Mouse (Mus musculus) lung, adult 10 weeks (tissue): ENCODE results near the gene Xirp1. TPM values are rescaled to one million over a fixed set of nuclear protein-coding genes. Genes with fewer than 3 reads are reported as not detected.

Source experiments
- polyA plus RNA-seq: library from polyadenylated mRNA; stranded (reverse); fragments of 350-450 nt; fragmentation: Illumina TruSeq; extraction: RNeasy Lipid Tissue Mini Kit (QIAGEN cat#74804); gene quantifications from one replicate; pipeline ENCODE4 v1.2.3, GENCODE M21; 2014; ENCODE audit warnings: low read depth, low replicate concordance; ENCODE audit not compliant: insufficient read depth

Xirp1 gene
- 0.68 TPM for polyA plus RNA-seq

DNA sequence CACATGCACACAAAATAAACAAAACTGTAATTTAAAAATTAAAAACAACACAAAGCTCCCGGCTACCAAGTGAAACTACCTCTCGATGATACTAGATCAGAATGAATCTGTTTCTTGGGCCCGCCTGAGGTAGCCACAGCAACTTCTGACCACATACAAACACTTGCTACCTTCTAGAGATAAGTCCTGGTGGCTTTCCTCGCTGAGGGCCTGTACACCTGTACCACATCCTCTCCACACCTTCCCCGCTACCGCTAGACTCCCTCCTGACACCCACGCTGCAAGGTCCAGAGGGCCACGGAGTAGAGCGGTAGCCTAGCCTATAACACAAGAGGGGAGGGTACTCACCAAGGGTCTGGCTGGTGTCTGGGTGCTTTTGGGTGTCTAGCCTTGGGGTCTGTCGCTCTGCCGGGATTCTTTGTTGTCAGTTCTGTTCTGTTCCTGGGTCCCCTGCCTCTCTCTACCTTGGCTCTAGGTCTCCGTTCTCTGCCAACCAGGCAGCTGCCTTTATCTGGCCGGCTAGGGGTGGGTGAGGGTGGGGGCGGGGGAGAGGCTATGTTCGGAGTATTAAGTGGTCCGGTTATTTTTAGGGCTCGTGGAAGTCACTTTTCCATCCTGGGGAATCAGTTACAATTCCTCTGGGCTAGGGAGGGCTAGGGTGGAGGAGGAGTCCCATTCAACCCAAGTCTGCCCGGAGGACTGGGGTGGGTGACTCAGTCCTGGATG is at the start of gene Xirp1:
Xirp1 (minus strand) TSS at position 513 of the 726 bp plus-strand sequence.

DNA sequence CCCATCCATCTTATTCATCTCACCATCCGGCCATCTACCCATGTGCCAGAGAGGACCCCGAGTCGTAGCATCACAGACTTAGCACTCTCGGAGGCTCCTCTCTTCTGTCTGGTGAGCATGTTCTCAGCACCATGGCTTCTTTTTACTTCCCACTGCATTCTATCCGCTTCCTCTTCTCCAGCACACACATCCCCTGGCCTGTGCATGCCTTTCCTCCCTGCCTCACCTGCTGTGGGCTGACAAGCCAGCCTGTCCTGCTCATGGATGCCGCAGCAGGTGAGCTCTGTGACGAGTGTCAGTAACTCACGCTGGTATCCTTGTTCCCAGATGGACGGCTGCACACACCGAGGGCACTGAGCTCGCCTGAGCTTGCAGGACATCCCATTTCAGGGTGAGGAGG is 46.4 kb upstream of the Xirp1 start, which contains the start of gene Cx3cr1:
Cx3cr1 (minus strand) TSS at position 101 of the 400 bp plus-strand sequence.

DNA sequence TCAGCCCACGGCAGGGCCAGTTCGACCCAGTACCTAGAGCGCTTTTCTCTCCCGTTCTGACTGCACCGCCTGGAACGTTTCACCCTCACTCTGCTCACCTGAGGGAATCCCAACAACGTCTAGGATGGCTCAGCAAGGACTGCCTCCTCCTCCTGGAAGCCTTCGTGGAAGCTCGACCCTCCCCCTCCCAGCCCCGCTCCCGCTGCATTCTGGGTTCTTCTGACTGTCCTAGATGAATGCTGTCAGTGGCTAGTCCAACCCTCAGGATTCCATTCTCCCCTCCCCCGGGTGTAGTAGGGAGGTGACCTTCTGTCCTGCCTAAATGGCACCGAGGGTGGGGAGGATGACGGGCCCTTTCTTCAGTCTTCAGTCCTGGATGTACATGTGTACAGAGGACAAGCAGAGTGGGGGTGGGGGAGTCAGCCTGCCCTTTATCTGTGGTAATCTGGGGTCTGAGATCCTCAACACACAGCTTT is 38.8 kb downstream of the Xirp1 start, which contains the start of gene Csrnp1:
Csrnp1 (minus strand) TSS at position 123 of the 476 bp plus-strand sequence.

Other genes starting within 250 kb of the Xirp1 start
- gene Scn11a, start 198.1 kb downstream of the Xirp1 start, polyA plus RNA-seq, result not detected
- gene Wdr48, start 128.7 kb downstream of the Xirp1 start, polyA plus RNA-seq, result 18.9 TPM
- 6.2 TPM for gene Gorasp1, start 86.0 kb downstream of the Xirp1 start, polyA plus RNA-seq
- gene Ttc21a, start 86.0 kb downstream of the Xirp1 start, polyA plus RNA-seq, result 3.6 TPM
- gene Csrnp1, start 38.9 kb downstream of the Xirp1 start, polyA plus RNA-seq, result 19.1 TPM
- 4.2 TPM for gene Cx3cr1, start 46.3 kb upstream of the Xirp1 start, polyA plus RNA-seq
- gene Ccr8, start 68.5 kb upstream of the Xirp1 start, polyA plus RNA-seq, result 0.21 TPM
- gene Slc25a38, start 86.8 kb upstream of the Xirp1 start, polyA plus RNA-seq, result 18.4 TPM
- gene Rpsa, start 104.1 kb upstream of the Xirp1 start, polyA plus RNA-seq, result 1,831 TPM
- not detected for gene Mobp, start 126.1 kb upstream of the Xirp1 start, polyA plus RNA-seq